Mouse (Mus musculus) testis, adult 2 months (tissue): Measurements from ENCODE around the gene Stk17b. TPM values are rescaled to one million over a fixed set of nuclear protein-coding genes. Genes with fewer than 3 reads are reported as not detected.

Experiments
- H3K27ac ChIP-seq: fragments of 200-500 bp; 2 replicates; pipeline ENCODE4 v1.5.1; 2012; ENCODE audit warnings: low read depth, low read length; ENCODE audit not compliant: control insufficient read depth, insufficient read depth
- H3K27me3 ChIP-seq: fragments of 200-500 bp; 2 replicates; pipeline ENCODE4 v1.6.1; 2012; ENCODE audit warnings: mild to moderate bottlenecking, low read length, moderate library complexity; ENCODE audit not compliant: control insufficient read depth, insufficient read depth
- H3K36me3 ChIP-seq: fragments of 200-500 bp; 2 replicates; pipeline ENCODE4 v1.6.1; 2012; ENCODE audit warnings: mild to moderate bottlenecking, low read length; ENCODE audit not compliant: control insufficient read depth, insufficient read depth
- H3K4me1 ChIP-seq: fragments of 200-500 bp; 2 replicates; pipeline ENCODE4 v1.6.1; 2012; ENCODE audit warnings: low read length; ENCODE audit not compliant: control insufficient read depth, insufficient read depth
- H3K4me3 ChIP-seq: fragments of 200-500 bp; 2 replicates; pipeline ENCODE4 v1.5.1; 2012; ENCODE audit warnings: low read depth, mild to moderate bottlenecking, low read length, moderate library complexity, mixed read lengths; ENCODE audit not compliant: control insufficient read depth
- CTCF ChIP-seq: fragments of 200-500 bp; IDR thresholded peaks from 2 replicates; pipeline ENCODE4 v1.5.1; 2012; ENCODE audit warnings: low read depth, mild to moderate bottlenecking, inconsistent platforms, low read length, moderate library complexity; ENCODE audit not compliant: control insufficient read depth, insufficient read depth, insufficient replicate concordance
- POLR2A ChIP-seq: fragments of 200-500 bp; IDR thresholded peaks from 2 replicates; pipeline ENCODE4 v1.6.1; 2012; ENCODE audit warnings: low read depth, mild to moderate bottlenecking, inconsistent platforms, low read length, moderate library complexity; ENCODE audit not compliant: control insufficient read depth
- polyA plus RNA-seq: library from polyadenylated mRNA; depleted of rRNA; stranded (reverse); fragments of >200 nt; gene quantifications from 2 replicates; pipeline ENCODE4 v1.2.3, GENCODE M21; 2012

Gene Stk17b
- polyA plus RNA-seq, 1 experiment = 6.9 TPM

GRCm38 (mm10) chr1:53782079-53782478, 2.9 kb downstream of the Stk17b start:
- TF ChIP-seq CTCF (no peak), POLR2A (no peak)
- H3K4me3 ChIP-seq = no peak overlapping the region; the same call in 1 of the 2 replicates
- H3K27ac ChIP-seq = no peak overlapping the region
- H3K4me1 ChIP-seq = no peaks in the 10 kb centered on the region; the same call in 1 of the 2 replicates
- no peaks in the 10 kb centered on the region for H3K36me3 ChIP-seq
- no peaks in the 10 kb centered on the region for H3K27me3 ChIP-seq

GRCm38 (mm10) chr1:53781311-53781710, 3.7 kb downstream of the Stk17b start:
- no peaks in the 10 kb centered on the region for H3K27me3 ChIP-seq
- TF ChIP-seq CTCF (no peak), POLR2A (no peak)
- no peak overlapping the region for H3K27ac ChIP-seq
- no peaks in the 10 kb centered on the region for H3K36me3 ChIP-seq
- H3K4me1 ChIP-seq = no peaks in the 10 kb centered on the region; the same call in 1 of the 2 replicates
- H3K4me3 ChIP-seq = no peak overlapping the region

DNA sequence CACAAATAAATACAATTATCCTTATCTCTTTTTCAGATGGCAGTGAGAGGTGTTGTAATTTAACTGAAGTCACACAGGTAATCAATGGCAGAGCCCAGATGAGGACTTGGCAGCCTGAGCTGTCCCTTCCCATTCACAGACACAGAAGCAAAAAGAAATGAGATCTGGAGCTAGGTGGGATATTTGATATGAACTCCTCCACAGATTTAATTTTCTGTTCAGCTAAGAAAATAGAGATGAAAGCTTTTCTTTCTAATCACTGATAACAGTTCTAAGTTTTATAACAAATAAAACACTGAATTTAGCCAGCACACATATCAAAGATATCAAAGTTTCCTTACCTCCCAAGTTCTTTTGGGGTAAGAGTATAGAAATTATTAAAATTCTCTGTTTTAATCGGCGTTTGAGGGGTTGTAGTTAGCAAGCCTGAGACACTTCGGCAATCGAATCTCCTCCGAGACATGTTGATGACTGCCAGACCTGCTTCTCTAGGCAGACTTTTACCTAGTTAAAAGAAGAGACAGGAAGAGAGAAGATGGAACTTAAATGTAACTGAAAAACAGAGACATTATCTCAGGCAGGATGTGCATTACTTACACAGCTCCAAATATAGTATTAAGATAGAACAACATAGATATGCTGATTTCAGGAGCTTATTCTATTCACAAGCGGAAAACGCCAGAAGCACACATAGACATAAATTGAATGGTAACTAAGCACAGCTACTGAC, 8.7 kb downstream of the Stk17b start:
- H3K36me3 ChIP-seq = no peaks in the 10 kb centered on the region
- TF ChIP-seq CTCF (no peak), POLR2A (no peak)
- H3K4me1 ChIP-seq = no peaks in the 10 kb centered on the region
- H3K27me3 ChIP-seq = no peaks in the 10 kb centered on the region
- no peak overlapping the region for H3K27ac ChIP-seq
- no peak overlapping the region for H3K4me3 ChIP-seq

GRCm38 (mm10) chr1:53775545-53775944, 9.5 kb downstream of the Stk17b start:
- Histone ChIP-seq H3K36me3 (no peaks in the 10 kb centered on the region), H3K4me3 (no peak overlapping the region), H3K4me1 (no peaks in the 10 kb centered on the region), H3K27ac (no peak overlapping the region), H3K27me3 (no peaks in the 10 kb centered on the region)
- TF ChIP-seq CTCF = no peak
- TF ChIP-seq POLR2A = no peak

GRCm38 (mm10) chr1:53775036-53775435, 10.0 kb downstream of the Stk17b start:
- Histone ChIP-seq H3K4me1 (no peaks in the 10 kb centered on the region), H3K4me3 (no peak overlapping the region), H3K27ac (no peak overlapping the region), H3K27me3 (no peaks in the 10 kb centered on the region), H3K36me3 (no peaks in the 10 kb centered on the region)
- TF ChIP-seq POLR2A (no peak), CTCF (no peak)

GRCm38 (mm10) chr1:53774571-53774970, 10.5 kb downstream of the Stk17b start:
- no peaks in the 10 kb centered on the region for H3K36me3 ChIP-seq
- no peaks in the 10 kb centered on the region for H3K27me3 ChIP-seq
- H3K27ac ChIP-seq = no peak overlapping the region
- no peak overlapping the region for H3K4me3 ChIP-seq
- TF ChIP-seq CTCF = no peak
- TF ChIP-seq POLR2A = no peak
- no peaks in the 10 kb centered on the region for H3K4me1 ChIP-seq

GRCm38 (mm10) chr1:53773994-53774393, 11.0 kb downstream of the Stk17b start:
- no peak for TF ChIP-seq CTCF
- TF ChIP-seq POLR2A = no peak
- H3K4me3 ChIP-seq = no peak overlapping the region
- no peaks in the 10 kb centered on the region for H3K4me1 ChIP-seq
- no peaks in the 10 kb centered on the region for H3K27me3 ChIP-seq
- no peak overlapping the region for H3K27ac ChIP-seq
- no peaks in the 10 kb centered on the region for H3K36me3 ChIP-seq
